Mouse (Mus musculus): ENCODE data around the gene Larp1.
"Not testable (repeated sequence)": the region's sequence is repeated elsewhere in the genome, so short reads cannot be mapped to it uniquely, and the experiment has no call there.

Gene Larp1

DNA sequence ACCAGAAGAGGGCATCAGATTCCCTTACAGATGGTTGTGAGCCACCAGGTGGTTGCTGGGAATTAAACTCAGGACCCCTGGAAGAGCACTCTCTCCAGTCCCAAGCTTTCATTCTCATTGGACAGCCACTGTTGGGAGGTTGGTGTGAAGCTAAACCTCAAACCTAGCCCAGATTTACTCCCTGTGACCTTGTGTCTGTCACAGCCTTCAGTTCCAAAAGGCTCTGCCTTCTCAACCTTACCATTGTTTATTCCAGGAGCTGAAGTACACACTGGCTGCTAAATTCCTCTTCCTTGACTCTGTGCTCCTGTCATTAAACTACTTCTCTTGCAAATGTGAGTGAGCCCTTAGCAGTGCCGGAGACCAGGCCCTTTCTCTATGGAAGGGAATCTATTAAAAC, 20.1 kb downstream of the Larp1 start:
- DNase-seq (ENCODE audit: low read depth, low spot score) = no peak

- DNase-seq (ENCODE audit: low read depth, low spot score) = no peak
Measured at GRCm38 (mm10) chr11:58029869-58030268, 21.0 kb downstream of the Larp1 start.

DNA sequence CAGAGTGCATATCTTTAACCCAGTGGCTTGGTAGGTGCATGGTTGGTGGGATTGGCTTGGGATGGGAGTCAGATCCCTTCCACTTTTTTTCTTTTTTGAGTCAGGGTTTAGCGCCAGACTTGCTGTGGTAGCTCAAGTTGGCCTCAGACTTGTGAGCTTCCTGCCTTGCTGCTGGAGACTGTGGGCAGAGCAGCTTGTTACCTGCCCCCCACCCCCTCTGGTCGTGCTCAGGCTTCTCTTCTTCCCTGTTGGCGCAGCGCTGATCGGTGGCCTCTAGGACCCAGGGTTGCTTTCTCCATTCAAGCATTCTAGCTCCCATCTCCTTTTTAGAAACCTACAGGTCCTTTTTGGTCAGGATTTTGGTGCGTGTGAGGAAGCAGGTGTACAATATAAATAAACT, 22.3 kb downstream of the Larp1 start:
- peak; percentile 52 for DNase-seq (ENCODE audit: low read depth, low spot score)

- no peak for DNase-seq (ENCODE audit: low read depth, low spot score)
Measured at GRCm38 (mm10) chr11:58033635-58034034, 24.8 kb downstream of the Larp1 start.

DNA sequence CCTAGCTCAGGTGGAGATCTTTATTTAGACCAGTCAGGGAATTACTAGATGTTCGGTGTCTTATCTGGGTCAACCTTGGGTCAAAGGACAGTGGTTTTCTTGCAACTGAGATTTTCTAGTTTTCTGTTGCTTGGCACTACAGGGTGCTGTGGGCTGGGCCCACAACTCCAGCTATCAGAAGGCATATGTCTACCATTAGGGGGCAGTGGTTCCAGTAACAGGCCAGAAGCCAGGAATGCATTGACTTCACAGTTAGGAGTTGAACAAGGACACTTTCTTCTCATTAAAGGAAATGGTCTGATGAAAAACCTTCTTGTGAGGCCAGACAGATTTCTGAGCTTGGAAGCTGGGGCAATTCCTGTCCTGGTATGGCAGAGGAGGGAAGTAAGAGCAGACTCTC, 30.2 kb downstream of the Larp1 start:
- peak; percentile 57 for DNase-seq (ENCODE audit: low read depth, low spot score)

DNA sequence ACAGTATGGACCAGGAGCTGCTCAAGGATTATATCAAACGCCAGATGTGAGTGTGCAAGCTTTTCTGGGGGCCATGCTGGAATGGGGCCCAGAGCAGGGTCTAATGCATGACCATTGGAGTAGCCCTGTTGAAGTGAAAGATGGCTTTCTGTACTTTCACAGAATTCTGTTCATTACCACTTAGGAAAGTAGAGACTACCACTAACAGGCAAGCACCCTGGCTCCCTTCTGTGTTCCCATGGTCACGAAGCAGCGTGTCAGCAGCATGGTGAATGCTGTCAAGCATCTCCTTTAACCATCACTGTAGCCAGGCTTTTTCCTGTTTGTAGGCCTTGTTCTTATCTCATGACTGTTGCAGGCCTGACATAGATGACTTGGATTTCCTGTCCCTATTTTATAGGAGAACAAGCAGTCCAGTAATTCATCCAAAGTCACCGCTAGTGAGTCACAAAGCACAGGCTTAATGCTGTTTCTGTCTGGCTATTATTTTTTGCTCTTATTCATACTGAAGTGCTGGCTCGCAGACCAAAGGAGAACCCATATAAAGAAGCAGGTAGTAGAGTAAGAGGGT, 34.1 kb downstream of the Larp1 start:
- DNase-seq (ENCODE audit: low read depth, low spot score) = no peak

GRCm38 (mm10) chr11:58046438-58046837, 37.6 kb downstream of the Larp1 start:
- DNase-seq (ENCODE audit: low read depth, low spot score) = peak; percentile 45

DNA sequence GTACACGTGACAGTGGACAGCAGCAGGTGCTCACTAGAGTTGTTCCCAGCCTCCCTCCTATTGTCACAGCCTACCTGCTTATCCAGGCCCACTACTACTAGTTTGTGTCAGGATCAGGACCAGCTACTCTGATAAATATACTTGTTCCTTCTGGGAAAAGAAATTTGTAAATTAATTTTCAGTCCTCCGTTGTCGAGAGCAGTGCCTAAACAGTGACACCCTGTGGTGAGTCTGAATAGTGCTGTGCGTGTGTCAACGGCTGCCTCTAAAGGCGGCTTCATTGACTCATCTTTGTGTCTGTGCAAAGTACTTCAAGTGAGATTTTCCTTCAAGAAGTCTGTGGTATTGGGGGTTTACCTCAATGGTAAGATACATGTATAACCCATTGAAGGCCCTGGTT, 48.6 kb downstream of the Larp1 start:
- DNase-seq (ENCODE audit: low read depth, low spot score) = peak; percentile 79

DNA sequence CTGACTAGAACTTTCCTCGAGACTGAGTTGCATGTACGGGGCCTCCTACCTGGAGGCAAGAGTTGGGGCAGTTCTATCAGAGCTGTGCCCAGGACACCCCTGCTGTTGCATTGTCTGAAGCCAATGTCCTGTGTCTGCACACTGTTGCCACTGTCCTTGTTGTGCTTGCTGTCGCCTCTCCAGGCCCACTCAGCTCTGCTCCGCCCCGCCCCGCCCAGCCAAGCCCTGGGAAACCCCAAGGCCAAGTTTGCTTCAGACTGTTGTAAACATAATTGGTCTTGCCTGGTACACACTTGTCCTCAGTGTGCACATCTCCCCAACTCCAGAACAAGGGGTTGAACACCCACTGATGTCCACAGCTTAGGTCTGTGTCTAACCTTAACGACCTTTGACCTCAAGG, 50.9 kb downstream of the Larp1 start:
- not testable (repeated sequence) for DNase-seq (ENCODE audit: low read depth, low spot score)

DNA sequence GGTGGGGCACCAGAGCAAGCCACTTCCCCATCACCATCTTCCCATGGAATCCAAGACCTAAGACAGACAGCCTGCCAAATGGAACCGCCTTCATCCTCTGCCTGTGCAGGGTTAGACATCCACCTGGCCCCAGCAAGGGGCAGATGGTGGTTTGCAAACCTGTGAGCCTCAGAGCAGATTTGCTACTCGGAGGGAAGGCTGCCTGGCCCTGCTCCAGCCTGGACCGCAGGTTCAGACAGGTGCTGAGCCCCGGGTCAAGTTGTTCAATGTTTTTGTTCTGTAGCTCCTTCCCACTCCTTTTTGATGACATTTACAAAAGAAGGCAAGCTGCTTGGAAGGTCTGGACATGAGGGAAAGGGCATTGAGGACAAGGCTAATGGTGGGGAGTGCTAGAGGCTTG, 52.4 kb downstream of the Larp1 start:
- not testable (repeated sequence) for DNase-seq (ENCODE audit: low read depth, low spot score)

DNA sequence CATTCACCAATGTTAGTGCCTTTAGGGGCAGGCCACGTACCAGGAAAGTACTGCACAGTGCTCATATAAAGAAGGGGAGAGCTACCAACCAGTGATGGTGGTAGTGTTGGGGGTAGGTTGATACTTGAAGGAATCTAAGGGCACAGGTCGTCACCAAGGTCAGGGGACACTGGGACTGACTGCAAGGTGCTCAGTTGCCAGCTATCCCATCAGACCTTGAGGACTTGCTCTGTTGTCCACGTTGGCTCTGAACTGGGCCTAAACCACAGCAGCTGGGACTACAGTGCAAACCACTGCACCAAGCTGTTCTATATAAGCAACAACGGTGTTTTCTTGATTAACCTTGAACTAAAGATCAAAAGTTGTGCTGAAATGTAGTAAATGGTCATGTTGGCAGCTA, 53.7 kb downstream of the Larp1 start:
- DNase-seq (ENCODE audit: low read depth, low spot score) = no peak

- no peak for DNase-seq (ENCODE audit: low read depth, low spot score)
Measured at GRCm38 (mm10) chr11:58065025-58065424, 56.2 kb downstream of the Larp1 start.

GRCm38 (mm10) chr11:58072978-58073377, 64.1 kb downstream of the Larp1 start:
- no peak for DNase-seq (ENCODE audit: low read depth, low spot score)

DNA sequence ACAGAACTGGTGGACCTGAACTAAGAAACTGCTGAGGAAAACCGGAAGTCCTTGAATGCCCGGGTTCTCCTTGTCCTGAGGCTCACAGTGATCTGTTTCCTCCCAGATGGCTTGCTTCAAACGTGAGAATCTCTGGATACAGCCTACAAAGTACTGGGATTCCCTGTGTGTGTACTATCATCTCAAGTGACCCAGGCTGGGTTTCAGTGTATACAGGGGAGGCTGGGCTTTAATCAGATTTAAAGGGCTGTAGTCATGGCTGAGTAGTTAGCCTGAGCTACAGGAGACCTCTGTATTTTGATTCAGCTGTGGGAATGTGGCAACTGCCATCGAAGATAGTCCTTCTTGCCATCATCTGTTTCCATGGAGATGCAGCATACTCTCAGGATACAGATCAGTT, 68.4 kb downstream of the Larp1 start:
- no peak for DNase-seq (ENCODE audit: low read depth, low spot score)

GRCm38 (mm10) chr11:58081716-58082115, 72.9 kb downstream of the Larp1 start:
- DNase-seq (ENCODE audit: low read depth, low spot score) = no peak

DNA sequence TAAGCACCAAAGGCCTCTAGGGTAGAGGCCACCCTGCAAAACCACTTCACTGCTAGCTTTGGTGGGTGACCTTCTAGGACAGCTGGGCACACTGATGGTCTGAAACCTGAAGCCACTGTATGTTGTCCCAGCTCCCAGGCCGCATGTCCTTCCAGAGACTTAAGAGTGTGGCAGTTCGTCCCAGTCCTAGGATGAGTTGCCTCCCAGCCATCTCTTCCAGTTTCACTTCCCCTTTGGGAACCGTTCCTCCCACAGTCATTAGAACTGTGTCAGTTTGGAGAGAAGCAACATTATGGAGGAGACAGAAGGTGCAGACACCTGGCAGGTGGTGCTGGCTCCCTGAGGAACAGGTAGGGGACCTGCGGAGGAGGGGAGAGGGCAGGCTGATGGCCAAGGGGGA, 83.7 kb downstream of the Larp1 start:
- DNase-seq (ENCODE audit: low read depth, low spot score) = no peak

DNA sequence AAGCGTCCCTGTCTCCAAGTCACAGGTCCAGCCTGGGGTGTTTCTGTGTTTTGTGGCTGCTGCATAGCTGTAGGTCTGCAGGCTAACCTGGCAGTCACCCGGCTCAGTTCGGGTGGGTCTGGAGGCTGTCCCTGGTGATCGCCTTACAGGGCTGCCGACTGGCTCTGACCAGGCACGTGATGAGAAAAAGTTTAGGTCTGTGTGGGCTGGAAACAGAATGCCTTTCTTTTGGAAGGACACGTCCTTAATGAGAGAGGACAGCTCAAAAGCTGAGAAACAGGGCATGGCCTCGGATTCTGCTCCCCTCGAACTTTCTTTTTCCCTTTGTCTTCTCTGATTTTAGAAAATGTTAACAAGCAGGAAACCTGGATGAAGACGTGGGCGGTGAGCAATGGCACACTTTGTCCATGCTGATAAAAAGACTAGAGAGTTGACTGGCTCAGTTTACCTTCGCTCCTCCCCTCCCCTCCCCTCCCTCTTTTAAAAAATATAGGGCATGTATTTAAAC, 84.2 kb downstream of the Larp1 start, which contains the start of gene Gm12248:
TSS of gene Gm12248 (minus strand) at position 114 of the 508 bp plus-strand sequence.
- DNase-seq (ENCODE audit: low read depth, low spot score) = no peak

GRCm38 (mm10) chr11:58094766-58095165, 85.9 kb downstream of the Larp1 start:
- DNase-seq (ENCODE audit: low read depth, low spot score) = no peak

DNA sequence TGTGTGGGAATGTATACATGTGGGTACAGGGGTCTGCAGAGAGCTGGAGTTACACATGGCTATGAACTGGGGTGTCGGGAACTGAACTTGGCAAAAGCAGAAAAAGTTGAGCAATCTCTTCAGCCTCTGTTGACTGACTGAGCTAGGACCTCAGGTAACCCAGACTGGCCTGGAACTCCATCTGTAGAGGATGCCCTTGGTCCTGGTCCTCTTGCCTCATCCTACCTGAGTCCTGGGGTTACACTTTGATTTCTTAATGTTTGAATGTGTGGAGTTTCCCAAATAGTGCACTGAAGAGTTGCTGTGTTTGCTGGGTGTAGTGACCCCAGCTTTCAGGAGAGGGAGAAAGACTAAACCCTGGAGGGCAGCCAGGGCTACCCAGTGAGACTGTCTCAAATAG, 86.7 kb downstream of the Larp1 start:
- no peak for DNase-seq (ENCODE audit: low read depth, low spot score)

GRCm38 (mm10) chr11:58096160-58096559, 87.3 kb downstream of the Larp1 start:
- DNase-seq (ENCODE audit: low read depth, low spot score) = peak; percentile 78

DNA sequence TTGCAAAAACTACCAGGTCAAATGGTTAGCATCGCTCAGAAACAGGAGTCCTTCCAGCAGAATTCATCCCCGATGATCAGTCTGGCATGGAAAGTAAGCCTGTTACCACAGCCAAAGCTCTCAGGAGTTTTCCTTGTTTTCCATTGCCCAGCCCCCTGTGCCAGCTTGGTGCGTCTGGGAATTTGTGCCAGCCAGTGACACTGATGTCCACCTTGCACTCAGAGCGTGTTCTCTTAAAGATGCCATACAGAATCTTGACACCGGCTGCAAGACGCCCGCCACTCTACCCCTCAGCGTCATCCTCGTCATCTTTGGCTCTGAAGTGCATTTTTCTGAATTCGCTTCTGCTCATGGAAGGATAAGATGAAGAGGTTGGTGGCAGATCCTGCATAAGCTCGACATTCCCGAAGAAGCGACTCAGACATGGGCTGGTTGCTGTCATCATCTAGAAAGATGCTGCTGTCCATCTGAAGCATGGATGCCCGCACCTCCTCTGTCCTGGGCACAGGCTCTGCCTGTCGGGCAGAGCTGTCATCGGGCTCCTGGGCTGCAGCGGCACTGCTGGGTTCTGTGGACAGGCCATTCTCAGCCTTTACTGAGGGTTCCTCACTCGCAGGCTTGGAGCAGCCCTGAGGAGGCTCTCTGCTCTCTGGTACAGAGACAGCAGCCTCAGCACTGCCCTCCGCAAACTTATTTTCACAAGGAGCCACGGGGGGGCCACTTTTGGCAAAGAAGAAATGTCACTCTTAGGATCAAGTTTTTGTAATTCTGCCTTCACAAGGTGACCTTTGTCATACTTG, 88.2 kb downstream of the Larp1 start:
- DNase-seq (ENCODE audit: low read depth, low spot score) = no peak

DNA sequence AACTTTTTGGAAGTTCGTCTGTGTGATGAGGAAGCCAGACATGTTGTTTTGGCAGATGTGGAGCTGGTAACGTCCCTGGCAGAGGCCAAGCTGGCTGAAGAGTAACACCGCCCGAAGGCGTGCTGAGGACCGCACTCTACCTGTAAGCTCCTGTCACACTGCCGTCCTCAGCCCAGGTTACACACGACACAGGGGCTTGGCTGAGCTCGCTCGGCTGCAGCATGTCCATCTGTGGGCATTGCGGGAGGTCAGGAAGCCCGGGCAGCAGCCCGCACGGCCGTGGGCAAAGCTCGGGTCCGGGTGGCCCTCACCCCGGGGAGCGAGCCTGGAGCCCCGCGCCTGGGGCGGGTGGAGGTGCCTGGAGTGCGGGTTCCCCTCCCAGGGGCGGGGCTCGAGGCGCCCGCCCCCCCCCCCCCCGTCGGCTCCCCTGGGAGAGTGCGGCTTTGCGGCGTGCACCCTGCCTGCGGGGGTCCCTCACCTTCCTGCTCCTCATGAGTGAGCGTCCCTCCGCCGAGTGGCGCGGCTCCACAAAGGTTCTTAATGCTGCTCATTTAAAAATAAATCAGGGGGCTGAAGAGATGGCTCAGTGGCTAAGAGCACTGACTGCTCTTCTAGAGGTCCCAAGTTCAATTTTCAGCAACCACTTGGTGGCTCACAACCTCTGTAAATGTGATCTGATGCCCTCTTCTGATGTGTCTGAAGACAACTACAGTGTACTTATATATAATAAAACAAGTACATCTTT, 88.9 kb downstream of the Larp1 start:
- DNase-seq (ENCODE audit: low read depth, low spot score) = peak; percentile 52

DNA sequence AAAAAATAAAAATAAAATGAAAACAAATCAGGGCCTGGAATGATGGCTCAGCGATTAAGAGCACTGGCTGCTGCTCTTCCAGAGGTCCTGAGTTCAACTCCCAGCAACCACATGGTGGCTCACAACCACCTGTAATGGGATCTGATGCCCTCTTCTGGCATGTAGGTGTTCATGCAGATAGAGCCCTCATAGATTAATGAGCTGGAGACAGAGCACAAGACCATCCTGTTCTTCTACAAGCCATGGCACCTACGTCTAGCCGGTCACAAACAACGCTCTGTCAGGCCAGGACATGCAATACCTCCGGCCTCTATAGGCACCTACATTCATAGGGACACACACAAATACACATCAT, 89.5 kb downstream of the Larp1 start:
- DNase-seq (ENCODE audit: low read depth, low spot score) = peak; percentile 66

Measured in CD4-positive, CD25-positive, alpha-beta regulatory T cell, adult 2 months (primary cell).